Mouse (Mus musculus): ENCODE measurements at regions not wholly inside any gene's neighbourhood (a gene's known extent, or its start where the extent isn't known, plus 50 kb on each side); places are given as distances from the start of the nearest gene placed in this dataset.

DNA sequence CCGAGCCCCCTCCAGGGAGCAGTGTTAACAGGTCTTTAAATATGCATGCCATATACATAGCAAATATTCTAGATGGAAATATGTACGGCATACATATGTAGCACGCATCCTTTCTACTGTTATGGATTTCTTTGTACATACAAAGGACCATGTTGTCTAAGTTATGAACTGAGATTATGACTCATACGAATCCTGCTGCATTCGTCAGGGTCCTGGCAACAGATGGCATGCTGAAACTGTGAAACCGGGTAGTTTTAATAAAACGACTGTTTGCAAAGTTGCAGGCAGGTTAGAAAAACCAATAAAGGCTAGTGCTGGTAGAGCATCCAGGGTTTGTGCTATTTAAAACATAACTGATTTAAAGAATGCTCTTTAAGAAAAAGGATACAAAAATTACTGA is 88.8 kb upstream of the Tlk1 start:
- WGBS, result 89% methylated on average over 7 of the region's 7 CpGs

DNA sequence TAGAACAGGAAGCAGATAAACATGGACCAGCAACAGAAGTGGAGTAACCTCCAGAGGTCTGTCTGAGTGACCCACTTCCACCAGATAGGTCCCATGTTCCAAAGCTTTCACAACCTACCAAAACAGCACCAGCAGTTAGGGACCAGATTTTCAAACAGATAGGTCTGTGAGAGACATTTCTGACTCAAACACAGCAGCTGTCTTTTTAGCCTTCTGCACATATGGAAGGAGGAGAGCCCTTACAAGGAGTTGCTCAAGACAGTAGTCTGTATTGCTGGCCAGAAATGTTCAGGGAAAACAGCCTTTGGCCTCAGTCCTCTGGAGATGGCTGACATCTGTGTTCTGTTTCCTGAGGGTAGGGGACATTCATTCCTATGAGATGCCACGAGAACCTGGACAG is 83.9 kb upstream of the Tlk1 start:
- no peaks in the 10 kb centered on the region for H3K9me3 ChIP-seq (ENCODE audit: low read length)
- no peak overlapping the region for H3K27ac ChIP-seq (ENCODE audit: low read length)
- H3K4me1 ChIP-seq (ENCODE audit: insufficient read depth, low read length), result peaks cover 14% of the 10 kb centered on the region
- no peak overlapping the region for H3K9ac ChIP-seq (replicated peaks; ENCODE audit: low read length)
- WGBS, result 73% methylated on average over 1 of the region's 1 CpGs
- H3K27me3 ChIP-seq (ENCODE audit: insufficient read depth, low read length), result no peaks in the 10 kb centered on the region
- no peak overlapping the region for H3K4me2 ChIP-seq (replicated peaks; ENCODE audit: low read depth, low read length)
- H3K4me3 ChIP-seq (ENCODE audit: low read length), result no peak overlapping the region
- no peaks in the 10 kb centered on the region for H3K36me3 ChIP-seq (ENCODE audit: insufficient read depth, low read length)
- ATAC-seq (ENCODE audit: low FRiP score, low TSS enrichment), result no peak

More for the DNA sequence above, 88.8 kb upstream of the Tlk1 start:
- H3K27ac ChIP-seq (ENCODE audit: low read length), result no peak overlapping the region
- no peak overlapping the region for H3K9ac ChIP-seq (replicated peaks; ENCODE audit: low read length)
- no peaks in the 10 kb centered on the region for H3K36me3 ChIP-seq (ENCODE audit: insufficient read depth, low read length)
- H3K4me3 ChIP-seq (ENCODE audit: low read length), result no peak overlapping the region
- H3K9me3 ChIP-seq (ENCODE audit: low read length), result no peaks in the 10 kb centered on the region
- H3K27me3 ChIP-seq (ENCODE audit: insufficient read depth, low read length), result no peaks in the 10 kb centered on the region
- no peak overlapping the region for H3K4me2 ChIP-seq (replicated peaks; ENCODE audit: low read depth, low read length)
- H3K4me1 ChIP-seq (ENCODE audit: insufficient read depth, low read length), result peaks cover under 1% of the 10 kb centered on the region
- ATAC-seq (ENCODE audit: low FRiP score, low TSS enrichment), result no peak

DNA sequence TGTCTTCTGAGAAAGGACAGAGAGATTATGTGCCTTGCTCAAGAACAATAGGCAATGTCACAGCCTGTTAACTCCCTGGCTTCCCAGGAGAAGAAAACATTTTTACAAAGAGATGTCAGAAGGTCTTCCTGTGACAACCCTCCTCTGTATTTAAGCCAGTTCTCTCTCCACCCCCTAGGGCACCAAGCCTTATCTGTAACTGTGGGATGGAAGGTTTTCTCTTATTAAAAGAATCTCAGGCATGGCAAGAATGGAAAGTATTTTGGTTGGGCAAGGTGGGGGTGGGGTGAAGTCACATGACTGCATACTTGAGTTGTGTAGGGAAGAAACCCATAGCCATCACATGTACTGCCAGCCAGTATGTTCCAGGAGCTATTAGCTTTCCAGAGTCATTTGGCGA is 83.1 kb upstream of the Tlk1 start:
- Histone ChIP-seq H3K4me3 (ENCODE audit: low read length) (no peak overlapping the region), H3K27me3 (ENCODE audit: insufficient read depth, low read length) (no peaks in the 10 kb centered on the region), H3K36me3 (ENCODE audit: insufficient read depth, low read length) (no peaks in the 10 kb centered on the region), H3K4me2 (replicated peaks; ENCODE audit: low read depth, low read length) (no peak overlapping the region), H3K9ac (replicated peaks; ENCODE audit: low read length) (no peak overlapping the region), H3K4me1 (ENCODE audit: insufficient read depth, low read length) (peaks cover 14% of the 10 kb centered on the region), H3K9me3 (ENCODE audit: low read length) (no peaks in the 10 kb centered on the region), H3K27ac (ENCODE audit: low read length) (no peak overlapping the region)
- no peak for ATAC-seq (ENCODE audit: low FRiP score, low TSS enrichment)
- 84% methylated on average over 1 of the region's 1 CpGs for WGBS

DNA sequence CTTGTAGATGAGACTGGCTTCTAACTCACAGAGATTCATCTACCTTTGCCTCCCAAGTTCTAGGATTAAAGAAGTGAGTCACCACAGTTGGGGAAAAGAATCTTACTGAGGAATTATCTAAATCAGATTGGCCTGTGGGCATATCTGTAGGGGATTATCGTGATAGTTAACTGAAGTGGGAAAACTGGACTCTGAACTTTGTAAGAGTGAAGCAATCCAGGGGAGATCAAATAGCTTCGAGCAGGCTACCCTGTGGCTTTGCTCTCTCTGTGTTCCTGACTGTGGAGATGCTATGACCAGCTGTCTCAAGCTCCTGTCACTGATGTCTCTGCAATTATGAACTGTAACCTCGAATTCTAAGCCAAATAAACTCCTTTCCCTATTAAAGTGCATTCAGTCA is 80.7 kb upstream of the Tlk1 start:
- peaks cover 14% of the 10 kb centered on the region for H3K4me1 ChIP-seq (ENCODE audit: insufficient read depth, low read length)
- H3K27ac ChIP-seq (ENCODE audit: low read length), result no peak overlapping the region
- no peaks in the 10 kb centered on the region for H3K9me3 ChIP-seq (ENCODE audit: low read length)
- H3K9ac ChIP-seq (replicated peaks; ENCODE audit: low read length), result no peak overlapping the region
- WGBS, result 56% methylated on average over 3 of the region's 3 CpGs
- no peak overlapping the region for H3K4me3 ChIP-seq (ENCODE audit: low read length)
- no peak for ATAC-seq (ENCODE audit: low FRiP score, low TSS enrichment)
- no peak overlapping the region for H3K4me2 ChIP-seq (replicated peaks; ENCODE audit: low read depth, low read length)
- H3K27me3 ChIP-seq (ENCODE audit: insufficient read depth, low read length), result no peaks in the 10 kb centered on the region
- H3K36me3 ChIP-seq (ENCODE audit: insufficient read depth, low read length), result no peaks in the 10 kb centered on the region

- no peaks in the 10 kb centered on the region for H3K9me3 ChIP-seq (ENCODE audit: low read length)
- H3K27ac ChIP-seq (ENCODE audit: low read length), result no peak overlapping the region
- no peak overlapping the region for H3K9ac ChIP-seq (replicated peaks; ENCODE audit: low read length)
- 87% methylated on average over 5 of the region's 5 CpGs for WGBS
- ATAC-seq (ENCODE audit: low FRiP score, low TSS enrichment), result no peak
- no peaks in the 10 kb centered on the region for H3K36me3 ChIP-seq (ENCODE audit: insufficient read depth, low read length)
- H3K4me3 ChIP-seq (ENCODE audit: low read length), result no peak overlapping the region
- no peak overlapping the region for H3K4me2 ChIP-seq (replicated peaks; ENCODE audit: low read depth, low read length)
- peaks cover 13% of the 10 kb centered on the region for H3K4me1 ChIP-seq (ENCODE audit: insufficient read depth, low read length)
- H3K27me3 ChIP-seq (ENCODE audit: insufficient read depth, low read length), result no peaks in the 10 kb centered on the region
These were observed 78.9 kb upstream of the Tlk1 start for GRCm38 (mm10) chr2:70904429-70904828.

- H3K36me3 ChIP-seq (ENCODE audit: insufficient read depth, low read length), result no peaks in the 10 kb centered on the region
These were observed 76.7 kb upstream of the Tlk1 start for GRCm38 (mm10) chr2:70902196-70902595.

DNA sequence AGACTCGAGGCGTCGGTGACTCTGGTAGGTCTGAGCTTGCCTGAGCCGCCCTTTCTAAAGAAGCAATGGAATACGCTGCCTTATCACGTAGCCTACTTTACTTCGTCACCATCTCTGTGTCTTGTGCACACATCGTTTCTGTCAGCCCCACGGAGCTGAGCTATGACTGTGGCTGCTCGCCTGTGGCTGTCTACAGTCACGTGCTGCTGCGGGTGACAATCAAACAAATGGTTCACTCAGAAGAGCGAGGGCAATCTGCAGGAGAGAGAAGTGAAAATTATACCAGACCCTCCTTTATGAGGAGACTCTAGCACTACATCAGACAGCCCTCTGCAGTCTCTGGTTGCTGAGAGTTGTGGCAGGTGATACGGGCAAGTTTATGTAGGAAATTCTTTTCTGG is 76.0 kb upstream of the Tlk1 start:
- H3K4me1 ChIP-seq (ENCODE audit: insufficient read depth, low read length), result no peaks in the 10 kb centered on the region; the same call in 1 of the 2 replicates
- no peak overlapping the region for H3K4me3 ChIP-seq (ENCODE audit: low read length)
- H3K36me3 ChIP-seq (ENCODE audit: insufficient read depth, low read length), result no peaks in the 10 kb centered on the region
- H3K9me3 ChIP-seq (ENCODE audit: low read length), result no peaks in the 10 kb centered on the region
- H3K9ac ChIP-seq (replicated peaks; ENCODE audit: low read length), result no peak overlapping the region
- peak overlapping the region; percentile 12; the same call in 1 of the 2 replicates for H3K4me2 ChIP-seq (replicated peaks; ENCODE audit: low read depth, low read length)
- no peak overlapping the region for H3K27ac ChIP-seq (ENCODE audit: low read length)
- no peak for ATAC-seq (ENCODE audit: low FRiP score, low TSS enrichment)
- 53% methylated on average over 14 of the region's 14 CpGs for WGBS
- H3K27me3 ChIP-seq (ENCODE audit: insufficient read depth, low read length), result no peaks in the 10 kb centered on the region

More at GRCm38 (mm10) chr2:70902196-70902595, 76.7 kb upstream of the Tlk1 start:
- Histone ChIP-seq H3K27me3 (ENCODE audit: insufficient read depth, low read length) (no peaks in the 10 kb centered on the region), H3K9ac (replicated peaks; ENCODE audit: low read length) (no peak overlapping the region), H3K4me3 (ENCODE audit: low read length) (no peak overlapping the region), H3K4me2 (replicated peaks; ENCODE audit: low read depth, low read length) (no peak overlapping the region), H3K4me1 (ENCODE audit: insufficient read depth, low read length) (no peaks in the 10 kb centered on the region; the same call in 1 of the 2 replicates), H3K9me3 (ENCODE audit: low read length) (no peaks in the 10 kb centered on the region), H3K27ac (ENCODE audit: low read length) (no peak overlapping the region)
- 73% methylated on average over 3 of the region's 3 CpGs for WGBS
- ATAC-seq (ENCODE audit: low FRiP score, low TSS enrichment), result no peak

- Histone ChIP-seq H3K4me2 (replicated peaks; ENCODE audit: low read depth, low read length) (no peak overlapping the region), H3K9me3 (ENCODE audit: low read length) (no peaks in the 10 kb centered on the region), H3K4me3 (ENCODE audit: low read length) (no peak overlapping the region), H3K4me1 (ENCODE audit: insufficient read depth, low read length) (no peaks in the 10 kb centered on the region; the same call in 1 of the 2 replicates), H3K36me3 (ENCODE audit: insufficient read depth, low read length) (no peaks in the 10 kb centered on the region), H3K27me3 (ENCODE audit: insufficient read depth, low read length) (no peaks in the 10 kb centered on the region), H3K27ac (ENCODE audit: low read length) (no peak overlapping the region), H3K9ac (replicated peaks; ENCODE audit: low read length) (no peak overlapping the region)
- no peak for ATAC-seq (ENCODE audit: low FRiP score, low TSS enrichment)
- 92% methylated on average over 4 of the region's 4 CpGs for WGBS
These were observed 73.5 kb upstream of the Tlk1 start for GRCm38 (mm10) chr2:70899056-70899455.

- 70% methylated on average over 9 of the region's 9 CpGs for WGBS
- no peak for ATAC-seq (ENCODE audit: low FRiP score, low TSS enrichment)
- Histone ChIP-seq H3K9me3 (ENCODE audit: low read length) (no peaks in the 10 kb centered on the region), H3K4me3 (ENCODE audit: low read length) (no peak overlapping the region), H3K36me3 (ENCODE audit: insufficient read depth, low read length) (no peaks in the 10 kb centered on the region), H3K4me2 (replicated peaks; ENCODE audit: low read depth, low read length) (no peak overlapping the region), H3K4me1 (ENCODE audit: insufficient read depth, low read length) (no peaks in the 10 kb centered on the region; the same call in 1 of the 2 replicates), H3K27ac (ENCODE audit: low read length) (no peak overlapping the region), H3K9ac (replicated peaks; ENCODE audit: low read length) (no peak overlapping the region), H3K27me3 (ENCODE audit: insufficient read depth, low read length) (no peaks in the 10 kb centered on the region)
These were observed 72.9 kb upstream of the Tlk1 start for GRCm38 (mm10) chr2:70898396-70898795.

DNA sequence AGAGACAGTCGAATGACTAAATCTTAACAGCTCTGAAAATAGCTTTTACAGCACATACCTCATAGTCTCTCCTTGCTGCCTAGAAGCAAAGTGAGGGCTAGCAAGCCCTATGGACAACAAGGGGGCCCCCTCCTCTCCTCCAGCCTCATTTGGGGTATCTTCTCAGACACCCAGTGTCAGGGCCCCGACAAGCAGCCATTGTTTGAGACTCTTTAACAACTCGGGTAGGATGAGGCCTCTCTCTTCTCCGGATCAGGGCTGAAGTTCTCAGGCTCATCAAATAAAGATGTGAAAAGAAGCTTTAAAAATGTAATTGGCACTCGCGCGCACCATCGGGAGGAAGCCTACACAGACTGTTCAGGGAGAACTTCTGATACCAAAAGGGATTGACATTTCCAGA is 71.8 kb upstream of the Tlk1 start:
- Histone ChIP-seq H3K27ac (ENCODE audit: low read length) (no peak overlapping the region), H3K4me2 (replicated peaks; ENCODE audit: low read depth, low read length) (no peak overlapping the region), H3K4me1 (ENCODE audit: insufficient read depth, low read length) (no peaks in the 10 kb centered on the region; the same call in 1 of the 2 replicates), H3K36me3 (ENCODE audit: insufficient read depth, low read length) (no peaks in the 10 kb centered on the region), H3K9me3 (ENCODE audit: low read length) (no peaks in the 10 kb centered on the region), H3K9ac (replicated peaks; ENCODE audit: low read length) (no peak overlapping the region), H3K4me3 (ENCODE audit: low read length) (no peak overlapping the region), H3K27me3 (ENCODE audit: insufficient read depth, low read length) (no peaks in the 10 kb centered on the region)
- WGBS, result 91% methylated on average over 8 of the region's 8 CpGs
- no peak for ATAC-seq (ENCODE audit: low FRiP score, low TSS enrichment)
